Mouse (Mus musculus) layer of hippocampus, adult 11-12 months (tissue): ENCODE results near the gene Wapl.

Experiments
- DNase-seq: peaks from one replicate; pipeline ENCODE4 v3.0.0; 2022; ENCODE audit warnings: low spot score

Wapl gene

DNA sequence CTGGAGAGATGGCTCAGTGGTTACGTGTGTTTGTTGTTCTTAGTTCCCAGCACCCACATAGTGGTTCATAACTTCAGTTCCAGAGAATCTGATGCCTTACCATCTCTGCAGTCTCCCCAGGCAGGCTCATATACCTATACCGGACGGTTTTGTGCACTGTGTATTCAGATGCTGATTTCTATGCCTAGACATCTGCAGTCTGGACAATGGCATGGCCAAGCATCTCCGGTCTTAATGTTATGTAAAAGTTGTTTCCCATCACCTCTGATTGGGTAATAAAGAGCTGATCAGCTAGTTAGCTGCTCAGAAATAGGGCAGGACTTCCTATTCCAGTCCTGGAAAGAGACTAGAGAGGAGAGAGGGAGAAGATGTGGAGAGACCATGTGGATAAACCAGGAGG lies 20.2 kb downstream of the Wapl start:
- no peak for DNase-seq

DNA sequence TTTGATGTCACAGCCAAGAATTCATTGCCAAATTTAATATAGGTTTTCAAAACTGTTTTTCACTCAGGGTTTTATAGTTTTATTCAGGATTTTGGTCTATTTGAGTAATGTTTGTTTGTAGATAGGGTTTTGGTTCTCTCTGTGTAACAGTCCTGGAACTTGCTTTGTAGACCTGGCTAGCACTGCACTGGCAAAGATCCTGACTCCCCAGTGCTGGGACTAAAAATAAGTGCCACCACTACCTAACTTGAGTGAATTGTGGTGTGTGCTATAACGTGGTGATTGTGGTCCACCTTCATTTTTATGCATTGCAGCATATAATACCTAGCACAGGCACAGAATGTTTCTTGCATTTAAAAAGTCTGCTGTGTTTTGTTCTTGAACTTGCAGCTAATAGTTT lies 23.6 kb downstream of the Wapl start:
- DNase-seq, result no peak

DNA sequence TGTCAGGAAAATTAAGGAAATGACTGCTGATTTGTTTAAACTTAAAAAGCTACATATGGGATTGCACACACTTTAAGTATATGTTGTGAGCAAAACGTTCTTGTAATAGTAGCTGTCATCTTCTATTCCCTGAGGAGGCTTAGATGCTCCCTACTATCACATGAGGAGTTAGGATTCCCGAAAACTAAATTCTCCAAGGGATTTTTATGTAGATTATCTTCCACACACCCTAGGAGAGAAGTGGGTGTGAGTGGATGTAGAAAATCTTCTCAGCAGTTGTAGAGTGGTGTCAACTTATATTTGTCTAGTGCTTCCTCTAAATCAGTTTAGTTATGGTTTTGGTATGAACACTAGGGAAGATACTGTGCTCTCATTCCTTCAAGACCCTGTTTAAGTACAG lies 36.5 kb downstream of the Wapl start:
- no peak for DNase-seq

DNA sequence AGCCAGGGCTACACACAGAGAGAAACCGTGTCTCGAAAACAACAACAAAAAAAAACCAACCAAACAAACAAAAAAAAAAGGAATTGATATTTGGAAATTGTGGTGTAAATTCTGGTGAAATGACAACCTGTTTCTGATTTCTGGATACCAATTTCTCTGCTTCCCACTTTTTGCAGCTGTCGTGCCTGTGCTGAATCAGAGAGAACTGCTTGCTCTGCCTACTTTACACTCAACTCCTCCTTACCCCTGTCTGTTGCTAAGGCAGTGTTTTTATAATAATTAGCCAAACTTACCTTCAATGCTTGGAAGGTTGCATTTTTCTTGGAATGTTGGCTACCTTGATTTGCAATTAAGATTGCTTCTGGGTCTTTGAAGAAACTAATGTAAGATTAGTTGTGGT lies 38.3 kb downstream of the Wapl start:
- no peak for DNase-seq

DNA sequence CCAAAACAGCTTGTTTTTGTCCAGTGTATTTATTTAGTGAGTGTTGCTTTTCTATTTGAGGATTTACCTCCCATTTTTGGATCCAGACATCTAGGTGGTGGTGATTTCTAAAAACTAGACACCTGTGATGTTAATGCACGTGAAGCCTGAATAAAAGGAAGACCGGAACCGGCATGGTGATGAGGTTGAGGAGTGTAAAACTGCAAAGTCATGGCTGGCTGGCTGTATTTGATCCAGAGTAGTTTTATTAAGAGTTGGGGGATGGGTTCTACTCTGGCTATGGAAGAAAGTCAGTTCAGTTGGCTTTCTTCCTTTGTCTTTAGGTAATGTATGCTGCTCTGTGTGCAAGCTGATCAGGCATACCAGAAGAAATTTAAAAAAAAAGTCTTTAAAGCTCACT lies 39.1 kb downstream of the Wapl start:
- DNase-seq, result no peak

DNA sequence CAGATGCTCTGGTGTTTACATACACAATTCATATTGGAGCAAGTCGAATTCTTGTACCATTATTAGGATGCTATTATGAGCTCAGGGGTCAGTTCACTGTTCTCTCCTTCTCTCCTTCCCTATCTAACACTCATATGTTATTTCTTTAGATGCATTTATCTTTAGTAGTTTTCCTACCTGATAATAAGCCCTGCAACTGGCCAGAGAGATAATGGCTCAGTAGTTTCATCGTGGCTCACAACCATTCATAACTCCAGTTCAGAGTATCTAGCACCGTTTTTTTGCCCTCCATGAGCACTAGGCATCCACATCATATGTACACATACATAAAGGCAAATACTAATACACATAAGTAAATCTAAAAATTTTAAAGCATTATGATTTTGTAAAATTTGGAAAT lies 44.4 kb downstream of the Wapl start:
- no peak for DNase-seq

DNA sequence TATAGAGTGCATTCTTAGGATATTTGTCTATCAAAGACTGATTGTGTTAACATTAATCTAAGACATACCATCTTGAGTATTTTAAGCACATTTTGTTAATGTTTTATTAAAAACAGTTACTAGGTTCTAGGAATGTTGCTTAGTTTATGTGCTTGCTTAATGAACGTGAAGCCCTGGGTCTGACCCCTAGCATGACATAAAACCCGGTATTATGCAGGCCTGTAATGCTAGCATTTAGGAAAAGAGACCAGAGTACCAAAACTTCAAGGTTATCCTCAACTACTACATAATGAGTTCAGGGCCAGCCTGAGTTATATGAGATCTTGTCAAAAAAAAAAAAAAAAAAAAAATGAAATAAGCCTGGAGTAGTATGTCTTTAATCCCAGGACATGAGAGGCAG lies 54.0 kb downstream of the Wapl start:
- DNase-seq, result no peak

DNA sequence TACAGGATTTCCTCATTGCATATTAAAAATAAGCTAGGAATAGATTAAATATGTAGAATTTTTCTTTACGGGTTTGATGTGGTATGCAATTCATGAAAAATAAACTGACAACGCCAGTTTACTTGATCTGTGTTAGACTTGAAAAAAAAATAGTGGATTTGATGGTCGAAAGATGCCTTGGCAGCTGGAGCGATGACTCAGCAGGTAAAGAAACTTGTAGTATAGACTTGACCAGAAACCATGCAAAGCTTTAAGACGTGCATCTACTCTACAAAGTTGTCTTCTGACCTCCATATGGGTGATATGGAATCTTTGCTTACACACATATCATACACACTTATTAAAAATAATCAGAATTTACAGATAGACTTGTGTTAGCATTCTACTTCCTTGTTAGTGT lies 61.7 kb downstream of the Wapl start:
- DNase-seq, result no peak

DNA sequence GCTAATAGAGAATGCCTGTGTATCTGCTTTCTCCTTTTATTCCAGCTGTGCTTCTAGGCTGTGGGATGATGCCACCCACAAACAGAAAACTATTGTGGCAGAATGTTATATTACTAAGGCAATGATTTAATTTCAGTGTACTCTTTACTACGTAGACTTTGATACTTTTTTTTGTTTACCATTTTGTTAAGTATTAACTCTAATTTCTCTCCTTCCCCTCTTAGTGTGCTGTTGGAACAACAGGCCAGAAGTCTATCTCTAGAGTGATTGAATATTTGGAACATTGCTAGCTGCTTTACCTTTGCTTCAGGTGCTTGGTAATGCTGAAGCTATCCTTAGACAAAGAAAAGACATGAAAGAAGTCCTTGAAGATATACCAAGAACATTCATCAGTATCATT lies 71.7 kb downstream of the Wapl start:
- no peak for DNase-seq

DNA sequence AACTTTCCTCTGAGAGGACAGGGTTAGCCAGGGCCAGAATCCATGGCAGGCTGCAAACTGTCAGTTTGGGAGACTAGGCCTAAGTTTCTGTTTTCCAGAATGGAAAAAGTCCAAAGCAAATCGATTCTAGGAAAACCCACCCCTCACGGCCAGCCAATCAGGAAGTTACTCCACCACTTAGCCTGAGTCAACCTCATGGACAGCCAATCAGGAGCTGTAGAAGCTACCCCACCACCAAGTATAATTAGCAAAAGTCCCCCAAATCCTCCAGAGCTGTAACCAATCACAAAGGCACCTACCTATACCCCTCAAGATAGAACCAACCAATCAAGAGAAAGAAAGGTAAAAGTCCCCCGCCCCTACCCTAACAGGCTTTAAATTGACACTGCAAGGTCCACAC lies 82.0 kb downstream of the Wapl start:
- no peak for DNase-seq

DNA sequence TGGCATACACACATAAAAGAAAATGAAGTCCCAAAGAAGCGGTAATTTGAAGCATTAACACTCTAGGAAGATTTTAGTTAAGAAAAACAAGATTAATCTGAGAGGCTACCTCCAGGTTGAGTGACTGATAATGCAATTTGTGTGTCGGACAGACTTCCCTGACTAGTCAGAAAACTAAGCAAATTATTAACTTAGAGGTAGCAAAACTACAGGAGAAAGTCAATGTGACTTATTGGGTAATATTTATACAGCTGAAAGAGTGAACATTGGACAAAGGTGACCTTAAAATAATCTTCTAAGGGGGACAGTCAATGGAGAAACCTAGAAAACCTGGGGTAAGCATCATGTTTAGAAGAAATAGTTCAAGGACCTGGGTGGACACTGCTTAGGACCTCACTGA lies 86.2 kb downstream of the Wapl start:
- no peak for DNase-seq

DNA sequence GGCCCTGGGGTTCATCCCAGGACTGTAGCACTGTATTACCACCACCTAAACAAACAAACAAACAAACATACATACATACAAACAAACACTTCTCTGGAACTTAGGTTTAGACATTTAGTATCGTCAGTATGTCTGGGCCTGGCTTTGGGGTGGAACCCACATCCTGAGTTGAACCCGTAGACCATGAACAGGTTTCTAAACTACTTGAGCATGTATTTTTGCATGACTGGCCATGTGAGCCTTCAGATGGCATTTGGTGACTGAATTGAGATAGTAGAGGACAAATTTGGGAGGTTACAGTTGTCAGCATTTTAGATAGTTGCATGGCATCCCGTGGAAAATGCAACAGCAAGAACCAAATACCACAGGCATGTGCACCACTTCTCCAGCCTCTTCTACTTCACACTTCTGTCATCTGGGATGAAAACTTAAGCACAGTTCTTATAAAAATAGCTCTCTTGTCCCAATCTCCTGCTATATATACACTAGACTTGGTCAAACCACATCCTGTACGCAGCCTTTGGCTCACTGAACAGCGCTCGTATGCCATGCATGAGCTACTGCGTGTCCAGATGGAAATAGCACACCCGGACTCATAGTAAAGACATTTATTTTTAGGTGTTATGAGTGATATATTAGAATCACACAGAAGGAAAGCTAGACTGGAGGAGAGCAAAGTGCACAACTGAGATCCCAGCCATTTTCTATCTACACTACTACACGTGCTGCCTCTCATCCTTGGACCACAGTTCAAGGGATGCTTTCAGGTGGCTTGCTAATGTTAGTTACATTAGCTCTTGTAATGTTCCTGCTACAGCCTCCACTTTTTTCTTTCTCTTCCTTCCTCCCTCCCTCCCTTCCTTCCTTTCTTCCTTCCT lies 87.6 kb downstream of the Wapl start:
- no peak for DNase-seq

DNA sequence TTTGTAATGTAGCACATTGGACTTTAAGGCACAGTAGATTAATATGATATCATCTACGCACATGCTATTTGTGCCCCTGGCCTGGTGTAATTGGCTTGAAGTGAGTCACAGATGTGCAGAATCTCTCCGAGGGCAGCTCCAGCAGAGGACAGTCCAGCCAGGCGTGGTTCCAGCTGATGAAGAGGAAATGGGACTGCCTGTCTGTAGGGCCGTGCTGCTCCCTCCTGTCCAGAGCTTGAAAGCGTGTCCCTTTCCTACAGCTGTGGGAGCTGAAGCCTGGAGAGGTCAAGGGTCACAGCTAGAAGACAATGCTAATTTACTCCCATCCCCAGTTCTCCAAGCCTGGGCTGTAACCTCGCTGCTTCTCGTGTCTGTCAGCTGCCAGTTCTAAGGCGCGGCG lies 89.0 kb downstream of the Wapl start:
- no peak for DNase-seq

DNA sequence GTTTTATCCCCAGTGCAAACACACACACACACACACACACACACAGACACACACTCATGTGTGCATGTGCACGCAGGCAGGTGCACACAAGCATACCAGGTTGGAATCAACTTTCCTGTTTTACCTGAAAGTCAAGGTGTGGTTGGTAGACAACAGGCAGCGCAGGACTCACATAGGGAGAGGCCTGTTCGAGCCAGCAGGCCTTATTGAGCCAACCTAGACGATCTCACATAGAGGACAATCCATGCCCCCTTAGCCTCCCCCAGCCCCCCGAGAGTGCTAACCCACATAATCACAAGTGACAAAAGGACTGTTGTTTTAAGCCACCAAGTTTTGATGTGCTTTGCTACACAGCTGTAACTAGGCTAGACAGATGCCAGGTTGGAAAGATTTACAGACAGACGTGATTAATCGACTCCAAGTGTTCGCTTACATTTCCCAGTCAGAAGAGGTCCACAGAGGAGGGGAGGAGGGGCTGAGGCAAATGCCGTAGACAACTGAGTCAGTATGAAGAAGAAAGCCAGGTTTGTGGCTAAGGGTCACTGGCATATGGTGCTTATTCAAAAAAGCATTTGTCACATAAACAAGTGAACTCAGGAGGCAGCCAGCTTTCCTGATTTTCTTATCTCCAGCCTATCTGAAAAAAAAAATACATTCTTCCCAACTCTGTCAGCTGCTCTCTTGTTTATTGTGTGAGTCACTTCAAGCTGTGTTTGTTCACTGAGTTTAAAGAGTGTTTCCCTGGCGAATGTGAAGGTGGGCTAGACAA lies 90.2 kb downstream of the Wapl start:
- no peak for DNase-seq

DNA sequence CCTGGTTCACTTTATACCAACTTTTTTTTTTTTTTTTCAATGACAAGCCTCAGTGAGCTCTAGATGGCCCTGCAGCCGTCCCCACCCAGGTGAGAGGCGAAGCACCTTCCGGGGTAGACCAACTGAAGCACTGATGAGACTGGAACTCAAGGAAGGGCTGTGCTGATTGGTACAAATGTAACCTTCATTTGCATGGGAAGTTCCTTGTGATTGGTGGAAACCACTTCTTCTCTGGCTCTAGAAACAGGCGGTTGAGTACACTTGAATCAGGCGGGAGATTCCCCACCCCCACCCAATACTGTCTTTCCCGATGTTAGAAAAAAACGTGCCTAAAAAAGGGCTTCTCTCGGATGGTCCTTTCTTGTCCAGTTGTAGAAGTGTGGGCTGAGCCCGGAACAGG lies 91.2 kb downstream of the Wapl start:
- no peak for DNase-seq

DNA sequence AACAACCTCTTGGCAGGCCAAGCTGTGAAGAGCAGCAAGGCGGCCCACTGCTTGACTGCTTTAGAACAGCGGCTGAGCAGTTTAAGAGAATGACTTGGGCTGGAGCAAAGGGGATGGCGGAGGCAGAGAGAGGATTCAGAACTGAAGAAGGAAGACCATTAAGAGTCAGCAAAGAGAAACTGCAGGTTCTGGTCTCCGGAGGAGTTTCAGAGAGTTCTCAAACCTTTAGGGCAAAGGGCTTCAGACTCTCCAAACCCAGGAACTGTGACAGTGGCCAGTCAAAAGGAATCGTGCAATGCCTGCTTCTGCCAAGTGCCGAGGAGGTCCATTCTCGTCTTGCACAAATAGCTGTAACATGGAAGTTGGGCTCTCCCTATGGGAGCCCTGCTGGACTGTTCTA lies 91.7 kb downstream of the Wapl start:
- DNase-seq, result no peak

DNA sequence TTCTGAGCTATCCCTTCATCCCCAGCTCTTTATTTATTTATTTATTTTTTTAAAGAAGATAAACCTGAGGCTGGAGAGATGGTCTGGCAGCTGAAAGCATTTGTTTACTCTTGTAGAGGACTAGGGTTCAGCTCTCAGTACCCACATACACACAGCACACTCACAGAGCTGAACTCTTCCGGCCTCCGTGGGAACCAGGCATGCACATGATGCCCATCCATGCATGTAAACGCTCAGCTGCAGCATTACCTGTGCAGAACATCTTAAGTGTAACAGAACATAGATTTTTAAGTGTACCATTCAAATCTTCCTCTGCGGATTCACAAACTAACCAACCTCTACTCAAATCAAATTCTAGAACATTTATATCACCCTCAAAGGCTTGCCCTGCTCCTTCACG lies 92.5 kb downstream of the Wapl start:
- no peak for DNase-seq

DNA sequence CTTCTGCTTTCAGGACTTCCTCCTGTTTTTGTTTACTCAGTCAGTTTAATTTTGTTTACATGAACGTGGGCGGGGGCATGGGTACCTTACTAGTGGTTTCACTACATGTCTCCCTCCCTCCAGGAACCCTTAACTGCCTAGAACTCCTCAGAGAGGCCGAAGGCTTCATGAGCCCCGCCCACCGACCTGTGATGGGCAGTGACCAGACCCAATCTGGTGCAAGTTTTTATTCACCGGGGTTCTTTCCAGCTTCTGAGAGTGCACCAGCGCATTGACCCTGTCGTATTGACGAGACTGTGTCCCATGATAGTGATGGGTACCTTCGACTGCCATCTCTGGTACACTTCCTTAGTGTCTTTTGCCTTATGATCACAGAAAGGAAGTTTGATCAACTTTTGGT lies 94.6 kb downstream of the Wapl start:
- DNase-seq, result peak; percentile 65

DNA sequence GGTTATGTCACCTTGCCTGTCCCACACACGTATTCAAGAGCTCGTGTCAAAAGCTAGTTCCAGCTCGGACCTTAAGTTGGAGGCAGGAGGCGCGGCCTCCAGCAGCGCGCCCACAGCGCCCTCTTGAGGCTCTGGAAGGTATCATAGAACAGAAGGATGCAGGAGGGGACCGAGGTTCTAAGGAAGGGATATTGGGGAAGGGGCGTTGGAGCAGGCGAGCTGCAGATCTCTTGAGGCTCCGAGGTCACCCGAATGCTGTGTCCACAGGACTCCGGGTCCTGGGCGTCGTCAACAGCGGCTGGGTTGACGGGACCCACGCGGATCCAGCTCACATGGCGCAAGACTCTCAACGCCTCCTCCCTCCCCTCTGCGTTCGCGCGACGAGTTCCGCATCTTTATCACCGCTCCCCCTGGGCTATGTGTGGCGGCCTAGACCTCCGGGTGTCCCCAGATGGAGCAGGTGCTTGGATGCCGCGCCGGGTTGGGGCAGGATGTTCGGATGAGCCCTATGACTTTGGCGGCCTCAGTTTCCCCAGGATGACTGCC lies 95.4 kb downstream of the Wapl start:
- DNase-seq, result peak; percentile 63

DNA sequence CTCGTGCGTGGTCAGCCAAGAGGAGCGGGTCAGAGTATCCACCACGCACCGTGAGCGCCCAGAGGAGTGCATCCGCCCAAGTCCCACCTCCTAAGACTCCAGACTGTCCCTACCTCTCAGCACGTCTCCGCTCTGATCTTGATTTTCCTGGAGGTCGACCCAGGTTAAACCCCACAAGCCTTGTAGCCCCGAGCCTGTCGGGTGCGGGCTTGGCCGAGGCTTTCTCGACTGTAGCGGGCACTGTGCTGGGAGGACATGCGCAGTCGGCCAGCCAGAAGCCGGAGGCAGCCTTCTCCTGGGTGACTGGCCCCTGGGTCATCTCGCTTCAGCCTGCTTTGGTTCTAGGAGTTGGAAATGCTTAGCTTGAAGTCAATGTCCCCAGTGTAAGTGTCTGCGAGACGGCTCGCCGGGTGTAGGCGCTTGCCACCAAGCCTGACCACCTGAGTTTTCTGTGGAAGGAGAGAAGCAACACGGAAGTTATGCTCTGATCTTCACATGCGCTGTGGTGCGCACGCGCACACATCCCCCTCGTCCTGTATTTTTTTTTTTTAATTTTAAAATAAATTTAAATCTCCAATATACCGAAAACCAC lies 95.9 kb downstream of the Wapl start:
- DNase-seq, result peak; percentile 15

DNA sequence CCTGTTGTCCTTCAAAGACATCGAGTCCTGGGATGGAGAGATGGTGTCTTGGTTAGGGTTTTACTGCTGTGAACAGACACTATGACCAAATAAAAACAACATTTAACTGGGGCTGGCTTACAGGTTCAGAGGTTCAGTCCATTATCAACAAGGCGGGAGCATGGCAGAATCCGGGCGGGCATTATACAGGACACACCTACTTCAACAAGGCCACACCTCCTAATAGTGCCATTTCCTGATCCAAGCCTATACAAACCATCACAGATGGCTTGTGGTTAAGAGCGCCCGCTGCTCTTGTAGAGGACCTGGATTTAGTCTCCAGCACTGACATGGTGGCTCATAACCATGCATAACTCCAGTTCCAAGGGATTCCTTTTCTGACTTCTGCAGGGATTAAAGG lies 96.7 kb downstream of the Wapl start:
- DNase-seq, result no peak

DNA sequence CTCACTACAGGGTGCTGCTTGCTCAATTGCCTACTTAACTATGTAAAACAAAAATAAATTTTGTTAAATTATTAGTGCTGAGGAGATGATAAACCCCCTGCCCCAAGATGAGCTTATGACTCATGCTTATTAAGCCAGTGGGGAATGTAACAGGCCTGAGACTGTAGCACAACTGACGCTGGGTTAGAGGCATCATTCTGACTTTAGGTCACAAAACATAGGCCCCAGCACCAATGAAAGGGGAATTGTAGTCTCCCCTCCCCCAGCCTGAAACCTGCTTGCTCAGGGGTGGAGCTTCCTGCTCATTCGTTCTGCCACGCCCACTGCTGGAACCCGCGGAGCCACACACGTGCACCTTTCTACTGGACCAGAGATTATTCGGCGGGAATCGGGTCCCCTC lies 97.9 kb downstream of the Wapl start:
- DNase-seq, result no peak

DNA sequence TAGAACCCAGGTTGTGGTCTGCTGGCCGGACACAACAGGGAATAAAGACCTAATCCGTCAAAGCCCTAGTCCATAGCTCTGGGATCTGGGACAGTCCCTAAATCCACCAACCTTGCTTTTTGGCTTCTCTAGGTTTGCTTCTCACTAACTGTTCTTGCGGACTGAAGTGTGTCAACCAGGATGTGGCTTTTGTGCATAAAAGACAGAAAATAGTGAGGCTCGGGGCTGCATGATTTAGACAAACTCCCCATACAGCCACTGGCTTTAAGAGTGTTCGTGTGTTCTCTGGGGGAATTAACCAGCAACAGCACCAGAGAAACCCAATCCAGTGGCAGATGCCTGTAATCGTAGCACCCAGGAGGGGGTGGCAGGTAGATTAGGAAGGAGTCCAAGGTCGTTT lies 98.4 kb downstream of the Wapl start:
- no peak for DNase-seq
